ENCODE assay signal across 26 mouse cellular contexts in genomic region chr2:153030422-153030821, GRCm38 (mm10). TPM values are rescaled to one million over a fixed set of nuclear protein-coding genes. Genes with fewer than 3 reads are reported as not detected.
DNase-seq lines count a peak whose midpoint lies in the region; ATAC-seq and TF ChIP-seq lines count a peak whose summit lies in the region.
"Had no signal": no experiment of that assay in that cellular context is flagged by ENCODE, and none has a peak within 500 bp of the region (broad histone marks: within the 10 kb centered on the region; RNA-seq: fewer than 3 reads in every experiment).

No protein-coding gene starts in this region.

- 7% methylated on average over 4 of the region's 4 CpGs for WGBS in cerebellum, adult 2 months
- 19% methylated on average over 4 of the region's 4 CpGs for WGBS in midbrain, embryonic 15.5 days

- no peak overlapping the region for H3K4me2 ChIP-seq in midbrain, embryonic 15.5 days
- H3K4me2 ChIP-seq: embryonic facial prominence, embryonic 15.5 days; heart, embryonic 12.5 days; liver, embryonic 15.5 days; lung, embryonic 15.5 days had no signal

- H3K27me3 ChIP-seq in cerebellum, adult 2 months (ENCODE audit: control insufficient read depth, insufficient read depth, low read length): no peaks in the 10 kb centered on the region
- H3K27me3 ChIP-seq in midbrain, embryonic 15.5 days (replicated peaks): no peaks in the 10 kb centered on the region; the same call in 1 of the 2 replicates

- no peaks in the 10 kb centered on the region for H3K36me3 ChIP-seq in midbrain, embryonic 15.5 days (replicated peaks)
- H3K36me3 ChIP-seq: embryonic facial prominence, embryonic 15.5 days; heart, embryonic 12.5 days; limb, embryonic 10.5 days; liver, embryonic 15.5 days; lung, embryonic 15.5 days had no signal

- TF ChIP-seq POLR2A in cerebellum, adult 2 months (IDR thresholded peaks at IDR 0.05; ENCODE audit: borderline replicate concordance, insufficient read depth, low read length): no peak

- DNase-seq in cerebellum, adult 2 months: no peak
- DNase-seq in cerebellum, postnatal 25 days: no peak
- peak; percentile 57 for DNase-seq in retina, postnatal 1 day
- DNase-seq in retina, embryonic 14.5 days (ENCODE audit: low spot score): no peak
- no peak for DNase-seq in thymus, postnatal 10 days (ENCODE audit: low spot score in 2 of 2)
- no peak for DNase-seq in left cerebral cortex, adult 11 months (ENCODE audit: low spot score)
- no peak for DNase-seq in ovary, postnatal 14 days (ENCODE audit: low spot score)
- DNase-seq: adrenal gland, adult 8-10 months; cerebellum, adult 8-10 months; heart, postnatal 10 days; kidney, postnatal 4 days; layer of hippocampus, adult 9-11 months; liver; lung, postnatal 4 days; right cerebral cortex, adult 18-20 months; thymus, adult 2 months had no signal

- H3K4me1 ChIP-seq in cerebellum, adult 2 months (ENCODE audit: control insufficient read depth, insufficient read depth, low read length): peaks cover 18% of the 10 kb centered on the region
- H3K4me1 ChIP-seq in midbrain, embryonic 15.5 days: peaks cover 38% of the 10 kb centered on the region

- H3K9ac ChIP-seq in midbrain, embryonic 15.5 days: no peak overlapping the region
- H3K9ac ChIP-seq: embryonic facial prominence, embryonic 15.5 days; heart, embryonic 12.5 days; liver, embryonic 15.5 days; lung, embryonic 15.5 days had no signal

- peak overlapping the region; percentile 73 for H3K27ac ChIP-seq in cerebellum, adult 2 months (ENCODE audit: insufficient read depth, low read length)
- peak overlapping the region; percentile 90; the same call in 1 of the 2 replicates for H3K27ac ChIP-seq in midbrain, embryonic 15.5 days
- H3K27ac ChIP-seq: embryonic facial prominence, embryonic 15.5 days; limb, embryonic 10.5 days; liver, embryonic 15.5 days; lung, embryonic 15.5 days had no signal

- no peak for ATAC-seq in midbrain, embryonic 15.5 days (replicated peaks)
- ATAC-seq: activated CD4-positive, CD25-positive, alpha-beta regulatory T cell, adult 4 months; intestine, postnatal 0 days had no signal

- no peak overlapping the region for H3K4me3 ChIP-seq in cerebellum, adult 2 months (replicated peaks; ENCODE audit: insufficient read depth, low read depth, low read length)
- no peak overlapping the region; the same call in 1 of the 2 replicates for H3K4me3 ChIP-seq in midbrain, embryonic 15.5 days
- H3K4me3 ChIP-seq: embryonic facial prominence, embryonic 15.5 days; heart, embryonic 12.5 days; limb, embryonic 10.5 days; liver, embryonic 15.5 days; lung, embryonic 15.5 days had no signal

- no peak for TF ChIP-seq CTCF in cerebellum, adult 2 months (IDR thresholded peaks at IDR 0.05; ENCODE audit: borderline replicate concordance, insufficient read depth, low read depth, low read length)

- H3K9me3 ChIP-seq in midbrain, embryonic 15.5 days: no peaks in the 10 kb centered on the region
- H3K9me3 ChIP-seq: embryonic facial prominence, embryonic 15.5 days; heart, embryonic 12.5 days; limb, embryonic 10.5 days; liver, embryonic 15.5 days; lung, embryonic 15.5 days had no signal

RNA-seq across cellular contexts. Expression of gene Xkr7, which starts 1.2 kb away (rescaled TPM):
- polyA plus RNA-seq in cerebellum, adult 2 months (2012; rRNA removed): 9.5 and 11.6 TPM in 2 replicates
- polyA plus RNA-seq in midbrain, embryonic 15.5 days (2015; fragmentation: Nextera tagmentation; extraction: Ambion mirVana): 1.9 and 2.1 TPM in 2 replicates
- polyA plus RNA-seq: activated CD4-positive, CD25-positive, alpha-beta regulatory T cell, adult 4 months; embryonic facial prominence, embryonic 15.5 days; heart, embryonic 12.5 days; intestine, postnatal 0 days; kidney, embryonic 14.5 days; limb, embryonic 10.5 days; liver, embryonic 15.5 days; lung, embryonic 15.5 days; stomach, embryonic 16.5 days had no signal

RNA-seq across cellular contexts. Expression of gene Pdrg1, which starts 15.2 kb away (rescaled TPM):
- polyA plus RNA-seq in cerebellum, adult 2 months (2012; rRNA removed): 131 and 133 TPM in 2 replicates
- polyA plus RNA-seq in midbrain, embryonic 15.5 days (2015; fragmentation: Nextera tagmentation; extraction: Ambion mirVana): 234 and 236 TPM in 2 replicates

RNA-seq across cellular contexts. Expression of gene Ccm2l, which starts 35.3 kb away (rescaled TPM):
- 9.0 and 11.4 TPM in 2 replicates for polyA plus RNA-seq in cerebellum, adult 2 months (2012; rRNA removed)
- polyA plus RNA-seq in midbrain, embryonic 15.5 days (2015; fragmentation: Nextera tagmentation; extraction: Ambion mirVana): 1.7 and 2.7 TPM in 2 replicates
- polyA plus RNA-seq: activated CD4-positive, CD25-positive, alpha-beta regulatory T cell, adult 4 months had no signal
